Mouse (Mus musculus): Measurements from ENCODE around the gene Ltbp3. TPM values are rescaled to one million over a fixed set of nuclear protein-coding genes. Genes with fewer than 3 reads are reported as not detected.

The Ltbp3 gene
- polyA plus RNA-seq (2016; fragmentation: Nextera tagmentation; extraction: Ambion mirVana) = 4.2 and 4.3 TPM in 2 replicates

GRCm38 (mm10) chr19:5740320-5741317 lies at the start of gene Ltbp3:
Gene Ltbp3 (plus strand): TSS chr19:5740904.
- Histone ChIP-seq H3K4me3 (peak within 1 kb of the TSS; percentile 84), H3K27ac (peak within 1 kb of the TSS; percentile 89), H3K36me3 (no peaks in the 10 kb centered on the region; the same call in 1 of the 2 replicates), H3K4me1 (peaks cover 41% of the 10 kb centered on the region), H3K9me3 (no peaks in the 10 kb centered on the region), H3K27me3 (ENCODE audit: insufficient read depth, poor library complexity, severe bottlenecking) (peaks cover 88% of the 10 kb centered on the region)
- 20% methylated on average over 12 of the region's 14 CpGs for WGBS
- DNase-seq (ENCODE audit: low spot score) = no peak

- WGBS = 63% methylated on average over 5 of the region's 5 CpGs
- 0 out of 2 replicates have a peak, but pooled peaks cover 7% of the 10 kb centered on the region for H3K27me3 ChIP-seq (ENCODE audit: insufficient read depth, poor library complexity, severe bottlenecking)
- no peak for DNase-seq (ENCODE audit: low spot score)
- H3K9me3 ChIP-seq = no peaks in the 10 kb centered on the region
- peaks cover 67% of the 10 kb centered on the region for H3K4me1 ChIP-seq
- H3K36me3 ChIP-seq = peaks cover 67% of the 10 kb centered on the region
- H3K4me3 ChIP-seq = peak overlapping the region; percentile 96
- peak overlapping the region; percentile 94 for H3K27ac ChIP-seq
Measured at GRCm38 (mm10) chr19:5691601-5692000, 49.1 kb upstream of the Ltbp3 start.

GRCm38 (mm10) chr19:5692086-5692912 lies 48.4 kb upstream of the Ltbp3 start:
- DNase-seq (ENCODE audit: low spot score) = no peak
- H3K4me3 ChIP-seq = peak overlapping the region; percentile 96
- peak overlapping the region; percentile 94 for H3K27ac ChIP-seq
- WGBS = 53% methylated on average over 10 of the region's 10 CpGs
- peaks cover 68% of the 10 kb centered on the region for H3K36me3 ChIP-seq
- H3K9me3 ChIP-seq = no peaks in the 10 kb centered on the region
- 0 out of 2 replicates have a peak, but pooled peaks cover 7% of the 10 kb centered on the region for H3K27me3 ChIP-seq (ENCODE audit: insufficient read depth, poor library complexity, severe bottlenecking)
- peaks cover 63% of the 10 kb centered on the region for H3K4me1 ChIP-seq

GRCm38 (mm10) chr19:5692913-5693396 lies 47.7 kb upstream of the Ltbp3 start:
- Histone ChIP-seq H3K36me3 (peaks cover 74% of the 10 kb centered on the region), H3K4me1 (peaks cover 57% of the 10 kb centered on the region), H3K27ac (peak overlapping the region; percentile 94), H3K27me3 (ENCODE audit: insufficient read depth, poor library complexity, severe bottlenecking) (0 out of 2 replicates have a peak, but pooled peaks cover 7% of the 10 kb centered on the region), H3K4me3 (peak overlapping the region; percentile 96), H3K9me3 (no peaks in the 10 kb centered on the region)
- DNase-seq (ENCODE audit: low spot score) = no peak
- WGBS = 68% methylated on average over 10 of the region's 10 CpGs

- Histone ChIP-seq H3K4me3 (peak overlapping the region; percentile 96), H3K4me1 (peaks cover 55% of the 10 kb centered on the region), H3K36me3 (peaks cover 83% of the 10 kb centered on the region), H3K9me3 (no peaks in the 10 kb centered on the region), H3K27me3 (ENCODE audit: insufficient read depth, poor library complexity, severe bottlenecking) (0 out of 2 replicates have a peak, but pooled peaks cover 7% of the 10 kb centered on the region), H3K27ac (peak overlapping the region; percentile 37; the same call in 1 of the 2 replicates)
- WGBS = 81% methylated on average over 6 of the region's 6 CpGs
- no peak for DNase-seq (ENCODE audit: low spot score)
Measured at GRCm38 (mm10) chr19:5693801-5694200, 46.9 kb upstream of the Ltbp3 start.

GRCm38 (mm10) chr19:5695849-5696462 lies 44.7 kb upstream of the Ltbp3 start:
- Histone ChIP-seq H3K4me1 (peaks cover 43% of the 10 kb centered on the region), H3K9me3 (no peaks in the 10 kb centered on the region), H3K27me3 (ENCODE audit: insufficient read depth, poor library complexity, severe bottlenecking) (0 out of 2 replicates have a peak, but pooled peaks cover 7% of the 10 kb centered on the region), H3K36me3 (peaks cover 98% of the 10 kb centered on the region), H3K27ac (peak overlapping the region; percentile 18; the same call in 1 of the 2 replicates), H3K4me3 (peak overlapping the region; percentile 45)
- WGBS = 24% methylated on average over 41 of the region's 41 CpGs
- peak; percentile 84 for DNase-seq (ENCODE audit: low spot score)

GRCm38 (mm10) chr19:5704163-5704800 lies 36.4 kb upstream of the Ltbp3 start, which contains the start of gene Kcnk7:
Gene Kcnk7 (plus strand): TSS chr19:5704367.
- H3K27ac ChIP-seq = peak within 1 kb of the TSS; percentile 33; the same call in 1 of the 2 replicates
- H3K4me1 ChIP-seq = peaks cover 20% of the 10 kb centered on the region
- WGBS = 70% methylated on average over 17 of the region's 17 CpGs
- H3K27me3 ChIP-seq (ENCODE audit: insufficient read depth, poor library complexity, severe bottlenecking) = no peaks in the 10 kb centered on the region
- no peak for DNase-seq (ENCODE audit: low spot score)
- H3K9me3 ChIP-seq = no peaks in the 10 kb centered on the region
- peaks cover 75% of the 10 kb centered on the region for H3K36me3 ChIP-seq
- H3K4me3 ChIP-seq = no peak within 1 kb of the TSS

GRCm38 (mm10) chr19:5704801-5705571 lies 35.7 kb upstream of the Ltbp3 start:
- no peak overlapping the region for H3K4me3 ChIP-seq
- peak; percentile 75 for DNase-seq (ENCODE audit: low spot score)
- no peaks in the 10 kb centered on the region for H3K9me3 ChIP-seq
- peaks cover 20% of the 10 kb centered on the region for H3K4me1 ChIP-seq
- H3K27ac ChIP-seq = peak overlapping the region; percentile 33; the same call in 1 of the 2 replicates
- H3K27me3 ChIP-seq (ENCODE audit: insufficient read depth, poor library complexity, severe bottlenecking) = no peaks in the 10 kb centered on the region
- H3K36me3 ChIP-seq = peaks cover 73% of the 10 kb centered on the region
- 44% methylated on average over 10 of the region's 10 CpGs for WGBS

- DNase-seq (ENCODE audit: low spot score) = no peak
- Histone ChIP-seq H3K27ac (no peak overlapping the region), H3K4me1 (peaks cover 23% of the 10 kb centered on the region), H3K4me3 (no peak overlapping the region), H3K27me3 (ENCODE audit: insufficient read depth, poor library complexity, severe bottlenecking) (no peaks in the 10 kb centered on the region), H3K9me3 (no peaks in the 10 kb centered on the region), H3K36me3 (peaks cover 89% of the 10 kb centered on the region)
- WGBS = 95% methylated on average over 6 of the region's 6 CpGs
Measured at GRCm38 (mm10) chr19:5710068-5710467, 30.6 kb upstream of the Ltbp3 start.

GRCm38 (mm10) chr19:5710581-5710980 lies 30.1 kb upstream of the Ltbp3 start:
- no peak for DNase-seq (ENCODE audit: low spot score)
- peaks cover 94% of the 10 kb centered on the region for H3K36me3 ChIP-seq
- no peaks in the 10 kb centered on the region for H3K9me3 ChIP-seq
- H3K4me3 ChIP-seq = no peak overlapping the region
- H3K27ac ChIP-seq = no peak overlapping the region
- H3K4me1 ChIP-seq = peaks cover 23% of the 10 kb centered on the region
- H3K27me3 ChIP-seq (ENCODE audit: insufficient read depth, poor library complexity, severe bottlenecking) = no peaks in the 10 kb centered on the region
- 87% methylated on average over 8 of the region's 8 CpGs for WGBS

- peaks cover 97% of the 10 kb centered on the region for H3K36me3 ChIP-seq
Measured at GRCm38 (mm10) chr19:5711218-5711617, 29.5 kb upstream of the Ltbp3 start.

More at GRCm38 (mm10) chr19:5711218-5711617, 29.5 kb upstream of the Ltbp3 start:
- DNase-seq (ENCODE audit: low spot score) = no peak
- H3K4me1 ChIP-seq = peaks cover 25% of the 10 kb centered on the region
- no peak overlapping the region for H3K27ac ChIP-seq
- WGBS = 27% methylated on average over 3 of the region's 3 CpGs
- no peaks in the 10 kb centered on the region for H3K27me3 ChIP-seq (ENCODE audit: insufficient read depth, poor library complexity, severe bottlenecking)
- H3K9me3 ChIP-seq = no peaks in the 10 kb centered on the region
- H3K4me3 ChIP-seq = no peak overlapping the region
